Mouse (Mus musculus): ENCODE data around the gene Arf3. TPM values are rescaled to one million over a fixed set of nuclear protein-coding genes. Genes with fewer than 3 reads are reported as not detected.

The Arf3 gene
- polyA plus RNA-seq, 1 experiment from 2014 or later = 53.3 TPM

Other genes with a start within 250 kb of the Arf3 start
- 99.6 and 101 TPM in 2 replicates for gene Kansl2, start 228.9 kb downstream of the Arf3 start, polyA plus RNA-seq (2015; fragmentation: Nextera tagmentation; extraction: Ambion mirVana)
- gene Ccnt1, start 192.3 kb downstream of the Arf3 start, polyA plus RNA-seq (2015; fragmentation: Nextera tagmentation; extraction: Ambion mirVana) = 54.7 and 57.5 TPM in 2 replicates
- 0.43 TPM in 1 of 2 replicates, not detected in the other for gene 4930415O20Rik, start 192.2 kb downstream of the Arf3 start, polyA plus RNA-seq (2015; fragmentation: Nextera tagmentation; extraction: Ambion mirVana)
- 18.1 and 19.6 TPM in 2 replicates for gene Adcy6, start 153.1 kb downstream of the Arf3 start, polyA plus RNA-seq (2015; fragmentation: Nextera tagmentation; extraction: Ambion mirVana)
- 45.7 and 48.2 TPM in 2 replicates for gene Cacnb3, start 132.4 kb downstream of the Arf3 start, polyA plus RNA-seq (2015; fragmentation: Nextera tagmentation; extraction: Ambion mirVana)
- gene Ddx23, start 100.3 kb downstream of the Arf3 start, polyA plus RNA-seq (2015; fragmentation: Nextera tagmentation; extraction: Ambion mirVana) = 25.1 and 27.9 TPM in 2 replicates
- gene Rnd1, start 85.8 kb downstream of the Arf3 start, polyA plus RNA-seq (2015; fragmentation: Nextera tagmentation; extraction: Ambion mirVana) = 0.60 and 1.1 TPM in 2 replicates
- gene Ccdc65, start 55.0 kb downstream of the Arf3 start, polyA plus RNA-seq (2015; fragmentation: Nextera tagmentation; extraction: Ambion mirVana) = 5.3 and 8.4 TPM in 2 replicates
- gene Fkbp11, start 35.0 kb downstream of the Arf3 start, polyA plus RNA-seq (2015; fragmentation: Nextera tagmentation; extraction: Ambion mirVana) = 82.8 and 87.4 TPM in 2 replicates
- 6.0 and 8.0 TPM in 2 replicates for gene Wnt10b, start 14.9 kb upstream of the Arf3 start, polyA plus RNA-seq (2015; fragmentation: Nextera tagmentation; extraction: Ambion mirVana)
- gene Wnt1, start 26.6 kb upstream of the Arf3 start, polyA plus RNA-seq (2015; fragmentation: Nextera tagmentation; extraction: Ambion mirVana) = 0.07 TPM in 1 of 2 replicates, not detected in the other
- 0.04 and 0.05 TPM in 2 replicates for gene Ddn, start 46.3 kb upstream of the Arf3 start, polyA plus RNA-seq (2015; fragmentation: Nextera tagmentation; extraction: Ambion mirVana)
- 90.5 and 91.9 TPM in 2 replicates for gene Prkag1, start 68.3 kb upstream of the Arf3 start, polyA plus RNA-seq (2015; fragmentation: Nextera tagmentation; extraction: Ambion mirVana)
- gene Kmt2d, start 108.0 kb upstream of the Arf3 start, polyA plus RNA-seq (2015; fragmentation: Nextera tagmentation; extraction: Ambion mirVana) = 14.1 and 14.9 TPM in 2 replicates
- gene Rhebl1, start 131.3 kb upstream of the Arf3 start, polyA plus RNA-seq (2015; fragmentation: Nextera tagmentation; extraction: Ambion mirVana) = 13.2 and 17.3 TPM in 2 replicates
- 1.7 and 2.4 TPM in 2 replicates for gene Dhh, start 135.3 kb upstream of the Arf3 start, polyA plus RNA-seq (2015; fragmentation: Nextera tagmentation; extraction: Ambion mirVana)
- gene Lmbr1l, start 155.0 kb upstream of the Arf3 start, polyA plus RNA-seq (2015; fragmentation: Nextera tagmentation; extraction: Ambion mirVana) = 21.7 and 22.0 TPM in 2 replicates
- 1,427 and 1,514 TPM in 2 replicates for gene Tuba1b, start 171.4 kb upstream of the Arf3 start, polyA plus RNA-seq (2015; fragmentation: Nextera tagmentation; extraction: Ambion mirVana)
- gene Gm49450, start 190.3 kb upstream of the Arf3 start, polyA plus RNA-seq (2015; fragmentation: Nextera tagmentation; extraction: Ambion mirVana) = not detected in 2 replicates
- gene Tuba1a, start 190.5 kb upstream of the Arf3 start, polyA plus RNA-seq (2015; fragmentation: Nextera tagmentation; extraction: Ambion mirVana) = 1,473 and 1,543 TPM in 2 replicates

Data from embryonic facial prominence, embryonic 15.5 days (tissue).